Mouse (Mus musculus) naive thymus-derived CD4-positive, alpha-beta T cell, adult 5 months (primary cell): ENCODE results near the gene Lrrc49. TPM values are rescaled to one million over a fixed set of nuclear protein-coding genes. Genes with fewer than 3 reads are reported as not detected.

Experiments used
- polyA plus RNA-seq: library from polyadenylated mRNA; unstranded; fragments of 100-300 nt; shearing (Covaris generic); gene quantifications from one replicate; pipeline ENCODE4 v1.2.1, GENCODE M21; 2017

Gene Lrrc49
- polyA plus RNA-seq = not detected

DNA sequence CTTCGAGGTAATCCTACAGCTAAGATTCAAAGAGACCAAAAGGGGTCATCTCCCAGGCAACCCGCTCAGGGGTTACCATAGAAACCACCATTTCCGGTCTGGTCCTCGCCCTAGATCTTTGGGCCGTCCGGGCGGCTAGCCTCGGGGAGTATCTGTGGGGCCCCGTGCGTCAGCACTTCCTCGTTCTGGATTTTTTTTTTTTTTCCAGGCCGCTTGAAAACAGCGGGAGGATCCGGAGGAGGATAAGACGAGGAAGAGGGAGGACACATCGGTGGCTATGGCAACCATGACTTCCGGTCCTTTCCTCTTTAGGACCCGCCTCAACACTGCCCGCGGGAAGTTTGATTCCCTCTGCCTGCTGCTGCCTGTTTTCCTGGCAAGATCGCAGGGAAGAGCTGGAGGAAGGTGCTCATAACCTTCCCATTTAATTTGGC is at the start of gene Lrrc49:
Gene Lrrc49 (minus strand): TSS at position 268 of the 434 bp plus-strand sequence.

DNA sequence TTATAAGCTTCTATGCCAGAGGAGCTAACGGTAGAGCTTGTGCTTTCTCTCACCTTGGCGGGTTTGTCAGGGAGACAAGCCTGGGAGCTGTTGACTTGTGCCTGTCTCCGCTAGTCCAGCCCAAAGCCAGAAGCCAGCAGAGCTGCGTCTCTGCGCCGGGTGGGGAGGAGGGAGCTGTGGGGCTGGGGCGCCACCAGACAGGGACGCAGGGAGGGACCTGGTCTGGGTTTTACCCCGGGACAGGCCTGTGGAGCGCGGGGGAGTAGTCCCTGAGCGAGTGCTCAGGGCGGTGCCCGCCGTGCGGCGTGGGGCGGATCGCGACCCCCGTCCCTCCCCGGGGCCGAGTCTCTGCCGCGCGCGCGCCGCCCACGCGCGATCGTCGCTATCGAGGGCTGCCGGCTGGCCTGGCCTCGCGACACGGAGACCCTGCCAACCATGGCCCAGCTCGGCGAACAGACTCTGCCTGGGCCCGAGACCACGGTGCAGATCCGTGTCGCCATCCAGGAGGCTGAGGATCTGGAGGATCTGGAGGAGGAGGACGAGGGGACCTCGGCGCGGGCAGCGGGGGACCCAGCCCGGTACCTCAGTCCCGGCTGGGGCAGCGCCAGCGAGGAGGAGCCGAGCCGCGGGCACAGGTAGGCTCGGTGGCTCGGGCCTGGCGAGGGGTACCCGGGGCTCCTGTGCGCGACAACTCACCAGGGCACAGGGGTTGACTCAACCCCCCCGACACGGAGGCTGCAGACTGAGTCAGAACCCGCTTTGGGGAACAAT is 25.0 kb upstream of the Lrrc49 start, which contains the start of gene Larp6:
Gene Larp6 (plus strand): TSS at position 219 of the 771 bp plus-strand sequence.

DNA sequence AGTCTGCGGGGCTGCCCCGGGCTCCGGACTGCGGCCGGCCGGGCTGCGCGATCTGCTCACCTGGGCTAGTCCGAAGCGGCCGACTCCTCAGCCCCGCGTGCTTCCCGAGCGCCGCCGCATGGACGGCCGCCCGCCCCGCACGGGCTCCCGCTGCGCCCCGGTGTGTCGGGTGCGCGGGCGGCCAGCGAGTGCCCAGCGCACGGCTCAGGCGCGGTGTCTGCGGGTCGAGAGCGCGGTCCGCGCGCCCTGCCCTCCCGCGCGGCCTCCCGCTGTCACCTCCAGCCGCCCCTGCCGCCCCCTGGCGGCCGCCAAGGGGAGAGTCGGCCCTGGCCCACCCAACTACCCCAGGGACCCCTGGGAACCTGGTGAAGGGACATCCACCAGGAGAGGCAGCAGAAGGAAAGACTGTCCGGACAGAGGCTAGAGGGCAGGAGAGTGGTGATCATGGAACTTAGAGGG is 166.1 kb downstream of the Lrrc49 start, which contains the start of gene Thsd4:
Gene Thsd4 (minus strand): TSS at position 241 of the 459 bp plus-strand sequence.

Other genes with a start within 250 kb of the Lrrc49 start
- gene Thsd4, start 166.1 kb downstream of the Lrrc49 start, polyA plus RNA-seq = not detected
- not detected for gene Larp6, start 24.8 kb upstream of the Lrrc49 start, polyA plus RNA-seq
- gene Uaca, start 106.4 kb upstream of the Lrrc49 start, polyA plus RNA-seq = not detected